Mouse (Mus musculus): ENCODE data around the gene Sgms1. TPM values are rescaled to one million over a fixed set of nuclear protein-coding genes. Genes with fewer than 3 reads are reported as not detected.

The Sgms1 gene
- polyA plus RNA-seq, 1 experiment from 2014 or later, result 28.8 TPM

GRCm38 (mm10) chr19:32173522-32174184, 215.9 kb downstream of the Sgms1 start:
- no peak for ATAC-seq (ENCODE audit: low read depth)
- Histone ChIP-seq H3K4me3 (ENCODE audit: low read depth, low read length) (no peak overlapping the region), H3K9ac (ENCODE audit: low read depth, low read length) (no peak overlapping the region), H3K4me1 (ENCODE audit: control insufficient read depth, low read depth, low read length) (peaks cover 57% of the 10 kb centered on the region), H3K9me3 (replicated peaks; ENCODE audit: control insufficient read depth, low read length) (no peaks in the 10 kb centered on the region), H3K4me2 (ENCODE audit: low read depth, low read length) (no peak overlapping the region), H3K36me3 (ENCODE audit: control insufficient read depth, insufficient read depth) (no peaks in the 10 kb centered on the region), H3K27me3 (ENCODE audit: control insufficient read depth, insufficient read depth, low read depth, low read length) (no peaks in the 10 kb centered on the region), H3K27ac (ENCODE audit: low read length) (peak overlapping the region; percentile 69; the same call in 1 of the 2 replicates)
- whole genome bisulfite sequencing (ENCODE audit: insufficient replicate concordance), result 56% methylated on average over 6 of the region's 6 CpGs

- H3K36me3 ChIP-seq (ENCODE audit: control insufficient read depth, insufficient read depth), result no peaks in the 10 kb centered on the region; the same call in 1 of the 2 replicates
- H3K27ac ChIP-seq (ENCODE audit: low read length), result peak overlapping the region; percentile 69
- H3K9ac ChIP-seq (ENCODE audit: low read depth, low read length), result no peak overlapping the region
- H3K4me3 ChIP-seq (ENCODE audit: low read depth, low read length), result no peak overlapping the region
- H3K4me2 ChIP-seq (ENCODE audit: low read depth, low read length), result peak overlapping the region; percentile 40
- H3K9me3 ChIP-seq (replicated peaks; ENCODE audit: control insufficient read depth, low read length), result no peaks in the 10 kb centered on the region
- peaks cover 53% of the 10 kb centered on the region for H3K4me1 ChIP-seq (ENCODE audit: control insufficient read depth, low read depth, low read length)
- 20% methylated on average over 5 of the region's 5 CpGs for WGBS (ENCODE audit: insufficient replicate concordance)
- H3K27me3 ChIP-seq (ENCODE audit: control insufficient read depth, insufficient read depth, low read depth, low read length), result no peaks in the 10 kb centered on the region
- peak; percentile 90 for ATAC-seq (ENCODE audit: low read depth)
Observed at GRCm38 (mm10) chr19:32172511-32172981, 217.0 kb downstream of the Sgms1 start.

GRCm38 (mm10) chr19:32171981-32172380, 217.5 kb downstream of the Sgms1 start:
- peak; percentile 9; the same call in 1 of the 2 replicates for ATAC-seq (ENCODE audit: low read depth)
- Histone ChIP-seq H3K36me3 (ENCODE audit: control insufficient read depth, insufficient read depth) (no peaks in the 10 kb centered on the region; the same call in 1 of the 2 replicates), H3K4me3 (ENCODE audit: low read depth, low read length) (no peak overlapping the region), H3K4me2 (ENCODE audit: low read depth, low read length) (peak overlapping the region; percentile 40), H3K9ac (ENCODE audit: low read depth, low read length) (no peak overlapping the region), H3K27ac (ENCODE audit: low read length) (peak overlapping the region; percentile 69), H3K9me3 (replicated peaks; ENCODE audit: control insufficient read depth, low read length) (no peaks in the 10 kb centered on the region), H3K27me3 (ENCODE audit: control insufficient read depth, insufficient read depth, low read depth, low read length) (no peaks in the 10 kb centered on the region), H3K4me1 (ENCODE audit: control insufficient read depth, low read depth, low read length) (peaks cover 53% of the 10 kb centered on the region)
- 76% methylated on average over 7 of the region's 7 CpGs for WGBS (ENCODE audit: insufficient replicate concordance)

GRCm38 (mm10) chr19:32169634-32170540, 219.6 kb downstream of the Sgms1 start:
- H3K9ac ChIP-seq (ENCODE audit: low read depth, low read length), result no peak overlapping the region
- H3K36me3 ChIP-seq (ENCODE audit: control insufficient read depth, insufficient read depth), result no peaks in the 10 kb centered on the region; the same call in 1 of the 2 replicates
- H3K4me2 ChIP-seq (ENCODE audit: low read depth, low read length), result no peak overlapping the region
- no peak overlapping the region for H3K4me3 ChIP-seq (ENCODE audit: low read depth, low read length)
- H3K4me1 ChIP-seq (ENCODE audit: control insufficient read depth, low read depth, low read length), result peaks cover 40% of the 10 kb centered on the region
- 68% methylated on average over 8 of the region's 9 CpGs for WGBS (ENCODE audit: insufficient replicate concordance)
- 0 out of 2 replicates have a peak overlapping the region, but pooled peaks have one; percentile 29 for H3K27ac ChIP-seq (ENCODE audit: low read length)
- H3K27me3 ChIP-seq (ENCODE audit: control insufficient read depth, insufficient read depth, low read depth, low read length), result no peaks in the 10 kb centered on the region
- ATAC-seq (ENCODE audit: low read depth), result no peak
- no peaks in the 10 kb centered on the region for H3K9me3 ChIP-seq (replicated peaks; ENCODE audit: control insufficient read depth, low read length)

- Histone ChIP-seq H3K9ac (ENCODE audit: low read depth, low read length) (0 out of 2 replicates have a peak overlapping the region, but pooled peaks have one; percentile 9), H3K4me1 (ENCODE audit: control insufficient read depth, low read depth, low read length) (peaks cover 25% of the 10 kb centered on the region), H3K9me3 (replicated peaks; ENCODE audit: control insufficient read depth, low read length) (no peaks in the 10 kb centered on the region), H3K4me3 (ENCODE audit: low read depth, low read length) (no peak overlapping the region), H3K27ac (ENCODE audit: low read length) (no peak overlapping the region), H3K4me2 (ENCODE audit: low read depth, low read length) (no peak overlapping the region), H3K36me3 (ENCODE audit: control insufficient read depth, insufficient read depth) (no peaks in the 10 kb centered on the region; the same call in 1 of the 2 replicates), H3K27me3 (ENCODE audit: control insufficient read depth, insufficient read depth, low read depth, low read length) (no peaks in the 10 kb centered on the region)
- ATAC-seq (ENCODE audit: low read depth), result no peak
- 78% methylated on average over 9 of the region's 9 CpGs for WGBS (ENCODE audit: insufficient replicate concordance)
Observed at GRCm38 (mm10) chr19:32168031-32168430, 221.5 kb downstream of the Sgms1 start.

GRCm38 (mm10) chr19:32166823-32167605, 222.5 kb downstream of the Sgms1 start:
- Histone ChIP-seq H3K27me3 (ENCODE audit: control insufficient read depth, insufficient read depth, low read depth, low read length) (no peaks in the 10 kb centered on the region), H3K27ac (ENCODE audit: low read length) (no peak overlapping the region), H3K9me3 (replicated peaks; ENCODE audit: control insufficient read depth, low read length) (no peaks in the 10 kb centered on the region), H3K36me3 (ENCODE audit: control insufficient read depth, insufficient read depth) (no peaks in the 10 kb centered on the region; the same call in 1 of the 2 replicates), H3K9ac (ENCODE audit: low read depth, low read length) (no peak overlapping the region), H3K4me1 (ENCODE audit: control insufficient read depth, low read depth, low read length) (peaks cover 16% of the 10 kb centered on the region), H3K4me3 (ENCODE audit: low read depth, low read length) (no peak overlapping the region), H3K4me2 (ENCODE audit: low read depth, low read length) (no peak overlapping the region)
- no peak for ATAC-seq (ENCODE audit: low read depth)
- 78% methylated on average over 13 of the region's 13 CpGs for WGBS (ENCODE audit: insufficient replicate concordance)

GRCm38 (mm10) chr19:32165711-32166110, 223.8 kb downstream of the Sgms1 start:
- Histone ChIP-seq H3K4me3 (ENCODE audit: low read depth, low read length) (no peak overlapping the region), H3K27ac (ENCODE audit: low read length) (no peak overlapping the region), H3K27me3 (ENCODE audit: control insufficient read depth, insufficient read depth, low read depth, low read length) (no peaks in the 10 kb centered on the region), H3K9me3 (replicated peaks; ENCODE audit: control insufficient read depth, low read length) (no peaks in the 10 kb centered on the region), H3K9ac (ENCODE audit: low read depth, low read length) (no peak overlapping the region), H3K4me1 (ENCODE audit: control insufficient read depth, low read depth, low read length) (peaks cover 10% of the 10 kb centered on the region), H3K4me2 (ENCODE audit: low read depth, low read length) (no peak overlapping the region), H3K36me3 (ENCODE audit: control insufficient read depth, insufficient read depth) (no peaks in the 10 kb centered on the region; the same call in 1 of the 2 replicates)
- no peak for ATAC-seq (ENCODE audit: low read depth)
- 91% methylated on average over 6 of the region's 6 CpGs for WGBS (ENCODE audit: insufficient replicate concordance)

- Histone ChIP-seq H3K4me1 (ENCODE audit: control insufficient read depth, low read depth, low read length) (peaks cover 5% of the 10 kb centered on the region), H3K4me2 (ENCODE audit: low read depth, low read length) (no peak overlapping the region), H3K9ac (ENCODE audit: low read depth, low read length) (no peak overlapping the region), H3K27ac (ENCODE audit: low read length) (no peak overlapping the region), H3K36me3 (ENCODE audit: control insufficient read depth, insufficient read depth) (peaks cover 10% of the 10 kb centered on the region), H3K9me3 (replicated peaks; ENCODE audit: control insufficient read depth, low read length) (no peaks in the 10 kb centered on the region), H3K27me3 (ENCODE audit: control insufficient read depth, insufficient read depth, low read depth, low read length) (no peaks in the 10 kb centered on the region), H3K4me3 (ENCODE audit: low read depth, low read length) (no peak overlapping the region)
- ATAC-seq (ENCODE audit: low read depth), result no peak
- WGBS (ENCODE audit: insufficient replicate concordance), result 83% methylated on average over 4 of the region's 4 CpGs
Observed at GRCm38 (mm10) chr19:32164128-32164527, 225.4 kb downstream of the Sgms1 start.

All from liver, embryonic 16.5 days (tissue).